8 mouse cellular contexts compared by ENCODE assay signal in genomic region chr3:115887427-115888309, GRCm38 (mm10). TPM values are rescaled to one million over a fixed set of nuclear protein-coding genes. Genes with fewer than 3 reads are reported as not detected.
DNase-seq lines count a peak whose midpoint lies in the region; ATAC-seq and TF ChIP-seq lines count a peak whose summit lies in the region.

Gene Dph5 (plus strand): TSS chr3:115887837.

- no peaks in the 10 kb centered on the region for H3K27me3 ChIP-seq in hindbrain, postnatal 0 days (ENCODE audit: insufficient read depth, low read length)

- no peaks in the 10 kb centered on the region for H3K36me3 ChIP-seq in hindbrain, postnatal 0 days (ENCODE audit: insufficient read depth, low read length)

- H3K4me2 ChIP-seq in hindbrain, postnatal 0 days (ENCODE audit: low read depth, low read length), result peak within 1 kb of the TSS; percentile 80

- peak within 1 kb of the TSS; percentile 72 for H3K9ac ChIP-seq in hindbrain, postnatal 0 days (replicated peaks; ENCODE audit: low read length)

- intact Hi-C loops in left cerebral cortex, adult 2 months (cut with DNase I), result loop anchor here (2.0 to 10.0 kb wide), 3 partner anchors 31 to 537 kb away; partner anchors contain the start of gene Cdc14a

- H3K27ac ChIP-seq in hindbrain, postnatal 0 days, result peak within 1 kb of the TSS; percentile 86
- peak within 1 kb of the TSS; percentile 99 for H3K27ac ChIP-seq in left cerebral cortex, adult 2 months

- peaks cover 3% of the 10 kb centered on the region; the same call in 1 of the 2 replicates for H3K4me1 ChIP-seq in hindbrain, postnatal 0 days (ENCODE audit: insufficient read depth, low read length)

- TF ChIP-seq CTCF in hindbrain, postnatal 0 days (IDR thresholded peaks at IDR 0.05; ENCODE audit: low read depth), result no peak
- TF ChIP-seq CTCF in left cerebral cortex, adult 2 months (IDR thresholded peaks at IDR 0.05), result no peak

- peak within 1 kb of the TSS; percentile 84 for H3K4me3 ChIP-seq in hindbrain, postnatal 0 days (ENCODE audit: low read length)
- peak within 1 kb of the TSS; percentile 75 for H3K4me3 ChIP-seq in left cerebral cortex, adult 2 months

- ATAC-seq in hindbrain, postnatal 0 days, result peak; percentile 98
- peak; percentile 98 for ATAC-seq in megakaryocyte, adult 5-6 weeks (ENCODE audit: poor library complexity, severe bottlenecking)

- DNase-seq in WW6 (ENCODE audit: low read depth, low spot score), result peak; percentile 63
- peak; percentile 60 to 82 for DNase-seq in cerebellum, postnatal 4 days (ENCODE audit: low spot score in 2 of 2)
- peak; percentile 91 for DNase-seq in gastrocnemius, adult 18-20 months (ENCODE audit: low spot score)
- DNase-seq in hindbrain, postnatal 0 days (ENCODE audit: low spot score), result peak; percentile 95
- peak; percentile 92 to 93 for DNase-seq in left cerebral cortex, adult 2 months (ENCODE audit: extremely low spot score in 1 of 2, low spot score in 2 of 2)
- peak; percentile 96 to 98 for DNase-seq in right cerebral cortex, adult 2 months (ENCODE audit: low spot score in 2 of 2)
- peak; percentile 85 for DNase-seq in urinary bladder, postnatal 14 days (ENCODE audit: low spot score)

- H3K9me3 ChIP-seq in hindbrain, postnatal 0 days (ENCODE audit: low read length), result no peaks in the 10 kb centered on the region

- under 1% methylated on average over 40 of the region's 40 CpGs for WGBS in hindbrain, postnatal 0 days

RNA-seq across cellular contexts. Expression of gene Dph5, which starts in this region (rescaled TPM):
- total RNA-seq in gastrocnemius, adult 18-20 months (2021), result 1 to 10 TPM; 4.5 to 5.5 TPM
- 9.0 and 11.0 TPM in 2 replicates for total RNA-seq in hindbrain, postnatal 0 days (2014; rRNA removed)
- 20.1 and 22.6 TPM in 2 replicates for polyA plus RNA-seq in hindbrain, postnatal 0 days (2015; fragmentation: Nextera tagmentation; extraction: Ambion mirVana)
- total RNA-seq in left cerebral cortex, adult 2 months (2021), result 10 to 100 TPM; 11.0 to 12.3 TPM
- total RNA-seq in megakaryocyte, adult 5-6 weeks (2015), result 10.2 and 15.6 TPM in 2 replicates
- 26.8 and 27.3 TPM in 2 replicates for total RNA-seq in megakaryocyte, adult 5-6 weeks (2017)

Comparison
In these comparisons a context has a peak if more than half of its experiments do, and no peak if none do; other contexts are left out.
1. Peak in every context shown above with its lines: DNase-seq, ATAC-seq, H3K4me3 ChIP-seq and H3K27ac ChIP-seq.